ENCODE assay signal across 9 mouse cellular contexts in the genomic region with DNA sequence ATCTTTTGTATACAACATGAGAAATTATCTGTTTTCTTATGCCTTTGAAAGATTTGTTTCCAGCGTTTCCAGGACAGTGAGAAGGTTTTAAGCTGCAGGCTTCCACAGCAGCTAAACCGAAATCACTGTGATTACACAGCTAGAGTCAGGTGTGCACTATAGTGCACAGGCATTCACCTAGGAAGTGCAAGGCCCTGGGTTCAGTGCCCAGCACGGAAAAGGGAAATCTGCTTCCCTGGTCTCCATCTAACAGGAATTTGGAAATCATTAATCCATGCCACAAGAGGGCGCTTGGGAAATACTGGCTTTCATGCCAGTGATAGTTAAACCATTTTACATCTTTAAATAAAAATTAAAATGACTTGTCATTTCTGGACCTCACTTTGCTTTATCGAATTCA. TPM values are rescaled to one million over a fixed set of nuclear protein-coding genes. Genes with fewer than 3 reads are reported as not detected.
DNase-seq lines count a peak whose midpoint lies in the region; ATAC-seq and TF ChIP-seq lines count a peak whose summit lies in the region.
"Had no signal": no experiment of that assay in that cellular context is flagged by ENCODE, and none has a peak within 500 bp of the region (broad histone marks: within the 10 kb centered on the region; RNA-seq: fewer than 3 reads in every experiment).

No protein-coding gene starts in this region.

- H3K4me1 ChIP-seq in heart, adult 2 months (ENCODE audit: control insufficient read depth, insufficient read depth, low read length): peaks cover 2% of the 10 kb centered on the region; the same call in 1 of the 2 replicates
- H3K4me1 ChIP-seq in midbrain, embryonic 15.5 days: 0 out of 2 replicates have a peak, but pooled peaks cover 2% of the 10 kb centered on the region
- peaks cover 12% of the 10 kb centered on the region; the same call in 1 of the 2 replicates for H3K4me1 ChIP-seq in midbrain, embryonic 10.5 days

- H3K9me3 ChIP-seq in midbrain, embryonic 15.5 days: no peaks in the 10 kb centered on the region
- no peaks in the 10 kb centered on the region for H3K9me3 ChIP-seq in midbrain, embryonic 10.5 days (replicated peaks)
- H3K9me3 ChIP-seq: limb, embryonic 13.5 days had no signal

- no peaks in the 10 kb centered on the region for H3K27me3 ChIP-seq in heart, adult 2 months (ENCODE audit: control insufficient read depth, insufficient read depth, low read length)
- no peaks in the 10 kb centered on the region for H3K27me3 ChIP-seq in midbrain, embryonic 15.5 days (replicated peaks)
- no peaks in the 10 kb centered on the region for H3K27me3 ChIP-seq in midbrain, embryonic 10.5 days (ENCODE audit: low read depth, poor library complexity, severe bottlenecking)
- H3K27me3 ChIP-seq: limb, embryonic 13.5 days had no signal

- H3K4me2 ChIP-seq in midbrain, embryonic 15.5 days: no peak overlapping the region
- H3K4me2 ChIP-seq: limb, embryonic 13.5 days had no signal

- H3K79me2 ChIP-seq in heart, adult 2 months (replicated peaks; ENCODE audit: control insufficient read depth, insufficient read depth, low read length): no peaks in the 10 kb centered on the region

- WGBS in heart, adult 2 months: 30% methylated on average over 5 of the region's 5 CpGs
- 38% methylated on average over 5 of the region's 5 CpGs for WGBS in midbrain, embryonic 15.5 days
- WGBS in midbrain, embryonic 10.5 days: 38% methylated on average over 5 of the region's 5 CpGs

- TF ChIP-seq EP300 in heart, adult 2 months (IDR thresholded peaks at IDR 0.05; ENCODE audit: insufficient read depth, low read depth, low read length): no peak

- TF ChIP-seq CTCF in heart, adult 2 months (IDR thresholded peaks at IDR 0.05): peak; percentile 79

- H3K27ac ChIP-seq in heart, adult 2 months: no peak overlapping the region
- no peak overlapping the region for H3K27ac ChIP-seq in midbrain, embryonic 15.5 days
- H3K27ac ChIP-seq in midbrain, embryonic 10.5 days (replicated peaks): no peak overlapping the region
- H3K27ac ChIP-seq: limb, embryonic 13.5 days had no signal

- intact Hi-C loops in heart, adult 2 months (cut with DNase I): loop anchor here (2.0 to 10.0 kb wide), 3 partner anchors 209 to 699 kb away; no protein-coding TSS in a partner anchor

- no peak overlapping the region for H3K9ac ChIP-seq in heart, adult 2 months (ENCODE audit: low read depth, low read length)
- H3K9ac ChIP-seq in midbrain, embryonic 15.5 days: no peak overlapping the region
- H3K9ac ChIP-seq: limb, embryonic 13.5 days had no signal

- no peak for TF ChIP-seq POLR2A in heart, adult 2 months (IDR thresholded peaks at IDR 0.05; ENCODE audit: insufficient read depth, low read depth, low read length)

- no peaks in the 10 kb centered on the region for H3K36me3 ChIP-seq in heart, adult 2 months (ENCODE audit: control insufficient read depth, insufficient read depth, low read length)
- no peaks in the 10 kb centered on the region for H3K36me3 ChIP-seq in midbrain, embryonic 15.5 days (replicated peaks)
- no peaks in the 10 kb centered on the region for H3K36me3 ChIP-seq in midbrain, embryonic 10.5 days
- H3K36me3 ChIP-seq: limb, embryonic 13.5 days had no signal

- ATAC-seq in midbrain, embryonic 15.5 days (replicated peaks): peak; percentile 61; the same call in 1 of the 2 replicates

- no peak overlapping the region for H3K4me3 ChIP-seq in heart, adult 2 months
- no peak overlapping the region for H3K4me3 ChIP-seq in midbrain, embryonic 15.5 days
- H3K4me3 ChIP-seq in midbrain, embryonic 10.5 days: no peak overlapping the region
- H3K4me3 ChIP-seq: limb, embryonic 13.5 days had no signal

- DNase-seq in heart, adult 2 months: no peak
- no peak for DNase-seq in heart, adult 9 months (ENCODE audit: low spot score in 2 of 2)
- DNase-seq in midbrain, embryonic 10.5 days (ENCODE audit: low spot score): no peak
- peak; percentile 55 to 81 for DNase-seq in cerebellum, postnatal 25 days
- peak; percentile 73 for DNase-seq in lung, postnatal 36 days
- DNase-seq in thymus, postnatal 25 days: no peak
- no peak for DNase-seq in thymus, postnatal 10 days (ENCODE audit: low spot score in 2 of 2)

RNA-seq across cellular contexts. Expression of gene Cemip2, which starts 44.0 kb away (rescaled TPM):
- total RNA-seq in heart, adult 2 months (2021): 10 to 100 TPM; 10.7 to 11.7 TPM
- 4.5 and 5.8 TPM in 2 replicates for polyA plus RNA-seq in heart, adult 2 months (2012; rRNA removed)
- 39.9 and 41.6 TPM in 2 replicates for polyA plus RNA-seq in midbrain, embryonic 15.5 days (2015; fragmentation: Nextera tagmentation; extraction: Ambion mirVana)
- polyA plus RNA-seq in midbrain, embryonic 10.5 days (2016; fragmentation: Nextera tagmentation; extraction: Ambion mirVana): 71.2 and 91.2 TPM in 2 replicates

Comparison
In these comparisons a context has a peak if more than half of its experiments do, and no peak if none do; other contexts are left out.
1. DNase-seq: peak in cerebellum, postnatal 25 days (2 of 2) and lung, postnatal 36 days (single experiment); none in heart, adult 2 months (0 of 2), heart, adult 9 months (0 of 2), midbrain, embryonic 10.5 days (single experiment), thymus, postnatal 25 days (single experiment) and thymus, postnatal 10 days (0 of 2).